Mouse (Mus musculus) CH12.LX (cell line): ENCODE measurements around the gene Gm5862. TPM values are rescaled to one million over a fixed set of nuclear protein-coding genes. Genes with fewer than 3 reads are reported as not detected.
"Not testable (repeated sequence)": the region's sequence is repeated elsewhere in the genome, so short reads cannot be mapped to it uniquely, and the experiment has no call there.

Source experiments
- DNase-seq: peaks from one replicate; pipeline ENCODE4 v3.0.0-alpha.2; 2013; ENCODE audit errors: extremely low read depth
- H3K27ac ChIP-seq: 2 replicates; pipeline ENCODE4 v1.5.1; 2012; ENCODE audit warnings: low read depth, mild to moderate bottlenecking, control low read depth, moderate library complexity; ENCODE audit not compliant: insufficient read depth
- H3K27me3 ChIP-seq: replicated peaks from 2 replicates; pipeline ENCODE3; 2012; ENCODE audit warnings: inconsistent platforms
- H3K36me3 ChIP-seq, 2 experiments: replicated peaks in 1 of 2; 2 replicates each; pipeline versions ENCODE3 to v1.6.1; 2012; ENCODE audit warnings: inconsistent platforms in 1 of 2, low read length in 1 of 2, mild to moderate bottlenecking in 1 of 2, mixed read lengths in 1 of 2, moderate library complexity in 1 of 2; ENCODE audit not compliant: control insufficient read depth in 1 of 2, insufficient read depth in 1 of 2
- H3K4me1 ChIP-seq, 2 experiments: 2 replicates each; pipeline ENCODE4 v1.6.1; 2012; ENCODE audit warnings: inconsistent platforms in 1 of 2, moderate library complexity in 1 of 2; ENCODE audit not compliant: insufficient read depth in 2 of 2, control insufficient read depth in 1 of 2
- H3K4me2 ChIP-seq: 2 replicates; pipeline ENCODE4 v1.6.1; 2012; ENCODE audit warnings: low read depth, mild to moderate bottlenecking, control low read depth; ENCODE audit not compliant: poor library complexity, insufficient read depth, severe bottlenecking
- H3K4me3 ChIP-seq, 3 experiments: fragments of 150-350 bp in 1 of 3; sonication (generic) in 1 of 3; replicated peaks in 1 of 3; 2 replicates each; pipeline versions ENCODE3 to v1.5.1; 2011 to 2012; ENCODE audit warnings: low read depth in 2 of 3, low read length in 2 of 3, mild to moderate bottlenecking in 2 of 3, moderate library complexity in 2 of 3, control low read depth in 1 of 3, improper control_type of control experiment in 1 of 3, inconsistent platforms in 1 of 3, mixed read lengths in 1 of 3; ENCODE audit not compliant: poor library complexity in 1 of 3
- H3K79me2 ChIP-seq: replicated peaks from 2 replicates; pipeline ENCODE4 v1.6.1; 2012; ENCODE audit warnings: mild to moderate bottlenecking, moderate library complexity; ENCODE audit not compliant: control insufficient read depth, poor library complexity, insufficient read depth, severe bottlenecking; ENCODE audit errors: extremely low read depth
- H3K9ac ChIP-seq: 2 replicates; pipeline ENCODE4 v1.6.1; 2012; ENCODE audit warnings: low read depth, mild to moderate bottlenecking, control low read depth, moderate library complexity; ENCODE audit not compliant: insufficient read depth
- H3K9me3 ChIP-seq: replicated peaks from 2 replicates; pipeline ENCODE3; 2012; ENCODE audit warnings: low read length, inconsistent platforms, mixed read lengths
- dilution Hi-C: fragments of 300-500 bp; cut with MboI; formaldehyde crosslinking; loops from 2 replicates; pipeline ENCODE4 v1.14.3; 2020; ENCODE audit warnings: low sequenced_read_pairs; ENCODE audit not compliant: extremely low pct_unique_long_range_greater_than_20kb, extremely low pct_ligation_motif_present
- in situ Hi-C: fragments of 300-500 bp; cut with MboI; formaldehyde crosslinking; loops from 3 replicates; pipeline ENCODE4 v1.14.3; 2019; ENCODE audit warnings: low sequenced_read_pairs, low pct_ligation_motif_present, low pct_unique_long_range_greater_than_20kb, mixed read lengths
- polyA plus RNA-seq: library from polyadenylated mRNA; unstranded; fragments of >175 nt; gene quantifications from 2 replicates; pipeline ENCODE4 v1.2.1, GENCODE M21; 2012; ENCODE audit warnings: low read depth; ENCODE audit not compliant: insufficient read length
- total RNA-seq, 2 experiments: library from RNA; depleted of rRNA; stranded (reverse); fragments of 300-350 nt in 1 of 2; fragments of >200 nt in 1 of 2; gene quantifications; 2 replicates each; pipeline ENCODE4 v1.2.3; 2012 to 2014

Gene Gm5862
- total and polyA plus RNA-seq, 3 experiments: not detected

DNA sequence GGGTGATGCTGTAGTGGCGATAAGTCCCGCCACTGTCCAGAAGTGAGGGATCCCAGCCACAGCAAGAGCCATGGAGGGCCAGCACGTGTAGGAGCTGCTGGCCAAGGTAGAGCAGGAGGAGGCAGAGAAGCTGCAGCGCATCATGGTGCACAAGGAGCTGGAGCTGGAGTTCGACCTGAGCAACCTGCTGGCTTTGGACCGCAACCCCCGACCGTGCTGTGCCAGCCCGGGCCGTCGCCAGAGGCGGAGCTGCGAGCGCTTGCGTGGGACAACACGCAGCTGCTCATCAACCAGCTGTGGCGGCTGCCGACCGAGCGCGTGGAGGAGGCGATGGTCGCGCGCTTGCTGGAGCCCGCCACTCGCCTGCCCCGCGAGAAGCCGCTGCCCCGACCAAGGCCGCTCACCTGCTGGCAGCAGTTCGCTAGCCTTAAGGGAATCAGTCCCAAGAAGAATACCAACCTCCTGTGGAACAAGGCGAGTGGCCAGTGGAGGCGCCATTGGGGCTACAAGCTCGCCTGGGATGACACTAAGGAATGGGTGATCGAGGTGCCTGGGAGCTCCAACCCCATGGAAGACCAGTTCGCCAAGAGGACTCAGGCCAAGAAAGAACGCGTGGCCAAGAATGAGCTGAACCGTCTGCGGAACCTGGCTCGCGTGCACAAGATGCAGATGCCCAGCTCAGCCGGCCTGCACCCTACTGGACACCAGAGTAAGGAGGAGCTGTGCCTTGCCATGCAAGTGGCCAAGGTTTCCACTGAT, 15.6 kb downstream of the Gm5862 start:
- H3K27me3 ChIP-seq, H3K4me3 ChIP-seq, H3K9ac ChIP-seq, H3K4me1 ChIP-seq, H3K9me3 ChIP-seq, H3K27ac ChIP-seq, H3K79me2 ChIP-seq, H3K4me2 ChIP-seq, dilution Hi-C loops, H3K36me3 ChIP-seq, DNase-seq, in situ Hi-C loops: not testable (repeated sequence)

DNA sequence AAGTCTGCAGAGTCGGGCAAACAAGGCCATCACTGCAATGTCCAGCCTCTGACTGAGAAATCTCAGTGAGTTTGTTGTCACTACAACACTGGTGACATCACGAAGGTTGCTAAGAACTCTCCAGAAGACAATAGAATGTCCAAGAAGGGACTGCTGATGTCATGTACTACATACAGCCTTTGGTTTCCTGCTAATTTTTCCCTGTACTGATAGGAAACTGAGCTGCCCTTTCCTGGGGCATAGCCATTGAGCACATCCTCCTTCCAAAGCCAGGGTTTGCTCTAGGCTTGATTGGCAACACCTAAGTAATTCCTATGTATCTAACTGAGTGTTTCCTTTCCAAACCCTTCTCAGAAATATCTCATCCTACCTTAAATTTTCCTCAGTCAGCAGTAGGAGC, 18.0 kb downstream of the Gm5862 start, which contains the start of gene Gm1979:
TSS of gene Gm1979 (minus strand) at position 101 of the 400 bp plus-strand sequence.
- dilution Hi-C loops, H3K4me1 ChIP-seq, H3K9ac ChIP-seq, H3K4me2 ChIP-seq, H3K9me3 ChIP-seq, H3K27me3 ChIP-seq, DNase-seq, in situ Hi-C loops, H3K36me3 ChIP-seq, H3K27ac ChIP-seq, H3K4me3 ChIP-seq, H3K79me2 ChIP-seq: not testable (repeated sequence)

GRCm38 (mm10) chr5:25988550-25988949, 34.2 kb downstream of the Gm5862 start, which contains the start of gene Gm21698:
Gene Gm21698 (minus strand): TSS chr5:25988650.
- H3K79me2 ChIP-seq, H3K9me3 ChIP-seq, DNase-seq, H3K36me3 ChIP-seq, H3K27me3 ChIP-seq, H3K27ac ChIP-seq, dilution Hi-C loops, H3K4me1 ChIP-seq, in situ Hi-C loops, H3K4me3 ChIP-seq, H3K9ac ChIP-seq, H3K4me2 ChIP-seq: not testable (repeated sequence)

GRCm38 (mm10) chr5:25972563-25972962, 50.2 kb downstream of the Gm5862 start, which contains the start of gene Gm21680:
Gene Gm21680 (minus strand): TSS chr5:25972663.
- H3K4me3 ChIP-seq, H3K9me3 ChIP-seq, H3K4me2 ChIP-seq, H3K79me2 ChIP-seq, H3K27ac ChIP-seq, dilution Hi-C loops, H3K36me3 ChIP-seq, H3K4me1 ChIP-seq, in situ Hi-C loops, DNase-seq, H3K27me3 ChIP-seq, H3K9ac ChIP-seq: not testable (repeated sequence)

Other genes starting within 250 kb of the Gm5862 start
- not detected in 2 replicates for gene Gm21663, start 80.5 kb downstream of the Gm5862 start, total RNA-seq (2012; rRNA removed)
- gene Gm21663, start 80.5 kb downstream of the Gm5862 start, total RNA-seq (2014; rRNA removed): not detected in 2 replicates
- not detected in 2 replicates for gene Gm21663, start 80.5 kb downstream of the Gm5862 start, polyA plus RNA-seq
- not detected in 2 replicates for gene Gm21671, start 68.5 kb downstream of the Gm5862 start, total RNA-seq (2012; rRNA removed)
- gene Gm21671, start 68.5 kb downstream of the Gm5862 start, total RNA-seq (2014; rRNA removed): not detected in 2 replicates
- not detected in 2 replicates for gene Gm21671, start 68.5 kb downstream of the Gm5862 start, polyA plus RNA-seq
- not detected in 2 replicates for gene Gm21680, start 50.3 kb downstream of the Gm5862 start, total RNA-seq (2012; rRNA removed)
- not detected in 2 replicates for gene Gm21680, start 50.3 kb downstream of the Gm5862 start, total RNA-seq (2014; rRNA removed)
- not detected in 2 replicates for gene Gm21680, start 50.3 kb downstream of the Gm5862 start, polyA plus RNA-seq
- gene Gm21698, start 34.3 kb downstream of the Gm5862 start, total RNA-seq (2012; rRNA removed): not detected in 2 replicates
- not detected in 2 replicates for gene Gm21698, start 34.3 kb downstream of the Gm5862 start, total RNA-seq (2014; rRNA removed)
- gene Gm21698, start 34.3 kb downstream of the Gm5862 start, polyA plus RNA-seq: not detected in 2 replicates
- gene Gm1979, start 18.1 kb downstream of the Gm5862 start, total RNA-seq (2012; rRNA removed): not detected in 2 replicates
- gene Gm1979, start 18.1 kb downstream of the Gm5862 start, total RNA-seq (2014; rRNA removed): not detected in 2 replicates
- not detected in 2 replicates for gene Gm1979, start 18.1 kb downstream of the Gm5862 start, polyA plus RNA-seq
- not detected in 2 replicates for gene Speer4a, start 16.6 kb upstream of the Gm5862 start, total RNA-seq (2012; rRNA removed)
- gene Speer4a, start 16.6 kb upstream of the Gm5862 start, total RNA-seq (2014; rRNA removed): not detected in 2 replicates
- not detected in 2 replicates for gene Speer4a, start 16.6 kb upstream of the Gm5862 start, polyA plus RNA-seq
- not detected in 2 replicates for gene Gm7347, start 35.7 kb upstream of the Gm5862 start, total RNA-seq (2012; rRNA removed)
- not detected in 2 replicates for gene Gm7347, start 35.7 kb upstream of the Gm5862 start, total RNA-seq (2014; rRNA removed)
- gene Gm7347, start 35.7 kb upstream of the Gm5862 start, polyA plus RNA-seq: not detected in 2 replicates
- gene Gm10471, start 66.4 kb upstream of the Gm5862 start, total RNA-seq (2012; rRNA removed): not detected in 2 replicates
- gene Gm10471, start 66.4 kb upstream of the Gm5862 start, total RNA-seq (2014; rRNA removed): not detected in 2 replicates
- not detected in 2 replicates for gene Gm10471, start 66.4 kb upstream of the Gm5862 start, polyA plus RNA-seq
- gene 5031410I06Rik, start 82.4 kb upstream of the Gm5862 start, total RNA-seq (2012; rRNA removed): not detected in 2 replicates
- not detected in 2 replicates for gene 5031410I06Rik, start 82.4 kb upstream of the Gm5862 start, total RNA-seq (2014; rRNA removed)
- not detected in 2 replicates for gene 5031410I06Rik, start 82.4 kb upstream of the Gm5862 start, polyA plus RNA-seq
- gene Gm10220, start 98.5 kb upstream of the Gm5862 start, total RNA-seq (2012; rRNA removed): not detected in 2 replicates
- not detected in 2 replicates for gene Gm10220, start 98.5 kb upstream of the Gm5862 start, total RNA-seq (2014; rRNA removed)
- not detected in 2 replicates for gene Gm10220, start 98.5 kb upstream of the Gm5862 start, polyA plus RNA-seq
- gene Gm7361, start 234.8 kb upstream of the Gm5862 start, total RNA-seq (2012; rRNA removed): not detected in 2 replicates
- gene Gm7361, start 234.8 kb upstream of the Gm5862 start, total RNA-seq (2014; rRNA removed): not detected in 2 replicates
- gene Gm7361, start 234.8 kb upstream of the Gm5862 start, polyA plus RNA-seq: not detected in 2 replicates